Mouse (Mus musculus): Measurements from ENCODE around the gene Gcm1.

DNA sequence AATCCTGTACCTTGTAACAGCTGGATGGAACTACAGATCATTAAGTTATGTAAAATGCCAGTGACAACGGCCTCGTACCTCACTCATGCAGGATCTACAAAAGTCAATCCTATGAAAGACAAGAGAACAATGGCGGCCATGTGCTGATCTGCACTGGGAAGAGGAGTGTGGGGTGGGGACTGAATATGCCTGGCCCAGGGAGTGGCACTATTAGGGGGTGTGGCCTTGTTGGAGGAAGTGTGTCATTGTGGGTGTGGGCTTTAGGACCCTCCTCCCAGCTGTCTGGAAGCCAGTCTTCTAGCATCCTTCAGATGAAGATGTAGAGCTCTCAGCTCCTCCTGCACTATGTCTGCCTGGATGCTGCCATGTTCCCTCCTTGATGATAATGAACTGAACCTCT is 38.9 kb downstream of the Gcm1 start:
- no peak for TF ChIP-seq POLR2A (IDR thresholded peaks at IDR 0.05; ENCODE audit: borderline replicate concordance, extremely low read depth, insufficient read depth, insufficient read length, poor library complexity, severe bottlenecking)
- no peak for TF ChIP-seq CTCF (IDR thresholded peaks at IDR 0.05; ENCODE audit: borderline replicate concordance, extremely low read depth, insufficient read depth, insufficient read length)
